Mouse (Mus musculus) kidney, postnatal 10 days (tissue): ENCODE measurements around the gene Llgl1.

Source experiments
- DNase-seq: peaks from one replicate; pipeline ENCODE4 v3.0.0; 2021; ENCODE audit warnings: mixed read lengths

The Llgl1 gene

GRCm38 (mm10) chr11:60699524-60700075, at the start of gene Llgl1:
TSS of gene Llgl1 (plus strand) at chr11:60699723.
- DNase-seq, result peak; percentile 94

- no peak for DNase-seq
Observed at GRCm38 (mm10) chr11:60696165-60696564, 3.4 kb upstream of the Llgl1 start.

- no peak for DNase-seq
Observed at GRCm38 (mm10) chr11:60697561-60697960, 2.0 kb upstream of the Llgl1 start.

- peak; percentile 90 for DNase-seq
Observed at GRCm38 (mm10) chr11:60698806-60699523, 558 bp upstream of the Llgl1 start.

- peak; percentile 17 for DNase-seq
Observed at GRCm38 (mm10) chr11:60700320-60701185, 1.0 kb downstream of the Llgl1 start.

- peak; percentile 19 for DNase-seq
Observed at GRCm38 (mm10) chr11:60701611-60702010, 2.1 kb downstream of the Llgl1 start.

GRCm38 (mm10) chr11:60703131-60703530, 3.6 kb downstream of the Llgl1 start:
- DNase-seq, result peak; percentile 82

GRCm38 (mm10) chr11:60704023-60704880, 4.7 kb downstream of the Llgl1 start:
- peak; percentile 9 for DNase-seq

GRCm38 (mm10) chr11:60705255-60705654, 5.7 kb downstream of the Llgl1 start:
- DNase-seq, result peak; percentile 4

- DNase-seq, result peak; percentile 3
Observed at GRCm38 (mm10) chr11:60706076-60706475, 6.6 kb downstream of the Llgl1 start.

- DNase-seq, result peak; percentile 9
Observed at GRCm38 (mm10) chr11:60706696-60707480, 7.4 kb downstream of the Llgl1 start.

GRCm38 (mm10) chr11:60707672-60708071, 8.1 kb downstream of the Llgl1 start:
- DNase-seq, result peak; percentile 85

- peak; percentile 5 for DNase-seq
Observed at GRCm38 (mm10) chr11:60708631-60709030, 9.1 kb downstream of the Llgl1 start.

GRCm38 (mm10) chr11:60709481-60710465, 10.2 kb downstream of the Llgl1 start:
- DNase-seq, result peak; percentile 6

GRCm38 (mm10) chr11:60711218-60711617, 11.7 kb downstream of the Llgl1 start:
- no peak for DNase-seq

GRCm38 (mm10) chr11:60712040-60712439, 12.5 kb downstream of the Llgl1 start:
- DNase-seq, result no peak

GRCm38 (mm10) chr11:60712639-60713255, 13.2 kb downstream of the Llgl1 start:
- no peak for DNase-seq

GRCm38 (mm10) chr11:60715833-60716232, 16.3 kb downstream of the Llgl1 start:
- no peak for DNase-seq

- no peak for DNase-seq
Observed at GRCm38 (mm10) chr11:60719263-60719662, 19.7 kb downstream of the Llgl1 start.
